Mouse (Mus musculus) cortical plate, adult 2 months (tissue): ENCODE results near the gene Smarca5.

Experiments used
- CTCF ChIP-seq: fragments of 200-500 bp; IDR thresholded peaks from 2 replicates; pipeline ENCODE4 v1.5.1; 2011; ENCODE audit warnings: mild to moderate bottlenecking, control low read depth, low read length; ENCODE audit not compliant: insufficient read depth; ENCODE audit errors: extremely low read depth
- POLR2A ChIP-seq: fragments of 200-500 bp; IDR thresholded peaks from 2 replicates; pipeline ENCODE4 v1.6.1; 2011; ENCODE audit warnings: mild to moderate bottlenecking, low read length, control low read depth; ENCODE audit not compliant: insufficient read depth; ENCODE audit errors: extremely low read depth

DNA sequence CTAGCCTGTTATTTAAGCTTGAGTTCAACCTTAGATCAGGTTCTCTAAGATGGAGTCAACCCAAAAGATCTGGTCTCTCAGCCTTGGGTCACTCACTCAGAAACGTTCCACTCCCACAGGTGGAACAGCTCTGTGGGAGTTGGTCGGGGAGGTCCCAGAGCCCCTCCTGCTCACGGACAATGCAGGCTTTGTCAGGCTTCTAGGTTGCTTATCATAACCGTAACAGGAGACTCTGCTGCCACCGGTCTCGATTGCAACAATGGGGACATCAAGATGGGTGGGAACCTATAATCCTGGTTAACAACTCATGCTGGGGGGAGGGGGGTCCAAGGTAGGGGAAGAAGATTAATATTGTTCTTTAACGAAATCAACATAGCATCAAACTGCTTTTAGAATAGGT lies 13.1 kb upstream of the Smarca5 start:
- TF ChIP-seq CTCF: no peak
- no peak for TF ChIP-seq POLR2A
